ENCODE assay signal across 19 mouse cellular contexts in the genomic region with DNA sequence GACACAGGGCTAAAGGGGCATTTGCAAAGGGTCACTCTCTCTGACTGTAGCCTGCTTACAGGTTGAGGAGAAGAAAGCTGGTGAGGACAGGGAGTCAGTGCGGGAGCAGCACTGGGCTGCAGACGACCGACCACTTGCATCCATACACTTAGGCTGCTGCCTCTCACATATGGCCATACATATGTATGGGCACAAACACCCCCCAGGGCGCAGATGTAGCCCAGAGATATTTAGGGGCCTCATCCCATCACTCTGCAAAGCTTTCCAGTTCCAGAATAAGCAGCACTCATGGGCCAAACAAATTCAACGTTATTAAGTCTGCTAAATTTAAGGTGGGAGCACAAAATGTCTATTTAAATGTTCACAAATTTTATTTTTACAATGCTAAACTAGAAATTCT. TPM values are rescaled to one million over a fixed set of nuclear protein-coding genes. Genes with fewer than 3 reads are reported as not detected.
A peak's percentile ranks its signal among the peaks of the same experiment; 100 is the strongest.
DNase-seq lines count a peak whose midpoint lies in the region; ATAC-seq and TF ChIP-seq lines count a peak whose summit lies in the region.
"Had no signal": no experiment of that assay in that cellular context is flagged by ENCODE, and none has a peak within 500 bp of the region (broad histone marks: within the 10 kb centered on the region; RNA-seq: fewer than 3 reads in every experiment).

No protein-coding gene starts in this region.

- H3K36me3 ChIP-seq in midbrain, embryonic 14.5 days (ENCODE audit: control insufficient read depth, insufficient read depth, low read length): peaks cover 83% of the 10 kb centered on the region
- H3K36me3 ChIP-seq in midbrain, postnatal 0 days (ENCODE audit: insufficient read depth, low read length): peaks cover 43% of the 10 kb centered on the region

- no peak overlapping the region for H3K4me2 ChIP-seq in midbrain, embryonic 14.5 days (ENCODE audit: low read length)
- H3K4me2 ChIP-seq in midbrain, postnatal 0 days (ENCODE audit: low read depth, low read length, poor library complexity, severe bottlenecking): no peak overlapping the region
- H3K4me2 ChIP-seq: embryonic facial prominence, embryonic 12.5 days; heart, embryonic 12.5 days; hindbrain, embryonic 14.5 days; intestine, embryonic 15.5 days had no signal

- no peak overlapping the region for H3K4me3 ChIP-seq in midbrain, embryonic 14.5 days (replicated peaks; ENCODE audit: low read depth, low read length)
- H3K4me3 ChIP-seq in midbrain, postnatal 0 days (ENCODE audit: low read depth, low read length): no peak overlapping the region
- H3K4me3 ChIP-seq: embryonic facial prominence, embryonic 12.5 days; heart, embryonic 12.5 days; hindbrain, embryonic 10.5 days; intestine, embryonic 15.5 days had no signal

- H3K9me3 ChIP-seq in midbrain, embryonic 14.5 days (ENCODE audit: control insufficient read depth, low read length): no peaks in the 10 kb centered on the region
- H3K9me3 ChIP-seq in midbrain, postnatal 0 days (ENCODE audit: low read length): no peaks in the 10 kb centered on the region
- H3K9me3 ChIP-seq: embryonic facial prominence, embryonic 12.5 days; heart, embryonic 12.5 days; hindbrain, embryonic 10.5 days; intestine, embryonic 15.5 days had no signal

- no peak for TF ChIP-seq CTCF in midbrain, postnatal 0 days (IDR thresholded peaks at IDR 0.05)
- no peak for TF ChIP-seq CTCF in brain, embryonic 14.5 days (IDR thresholded peaks at IDR 0.05; ENCODE audit: borderline replicate concordance, extremely low read depth, insufficient read depth, insufficient read length)

- H3K4me1 ChIP-seq in midbrain, embryonic 14.5 days (ENCODE audit: control insufficient read depth, insufficient read depth, low read length): no peaks in the 10 kb centered on the region
- no peaks in the 10 kb centered on the region for H3K4me1 ChIP-seq in midbrain, postnatal 0 days (ENCODE audit: insufficient read depth, low read length)
- H3K4me1 ChIP-seq: embryonic facial prominence, embryonic 12.5 days; heart, embryonic 12.5 days; hindbrain, embryonic 10.5 days had no signal

- H3K9ac ChIP-seq in midbrain, embryonic 14.5 days (replicated peaks; ENCODE audit: low read length): no peak overlapping the region
- H3K9ac ChIP-seq in midbrain, postnatal 0 days (replicated peaks; ENCODE audit: low read length, poor library complexity, severe bottlenecking): no peak overlapping the region
- H3K9ac ChIP-seq: embryonic facial prominence, embryonic 12.5 days; heart, embryonic 12.5 days; hindbrain, embryonic 14.5 days; intestine, embryonic 15.5 days had no signal

- ATAC-seq in frontal cortex, adult (ENCODE audit: low TSS enrichment): peak; percentile 82
- no peak for ATAC-seq in midbrain, embryonic 14.5 days (ENCODE audit: low FRiP score, low TSS enrichment)
- no peak for ATAC-seq in midbrain, postnatal 0 days (ENCODE audit: low FRiP score)
- ATAC-seq: forebrain, embryonic 14.5 days; intestine, embryonic 15.5 days had no signal

- no peaks in the 10 kb centered on the region for H3K27me3 ChIP-seq in midbrain, embryonic 14.5 days (ENCODE audit: control insufficient read depth, insufficient read depth, low read length)
- H3K27me3 ChIP-seq in midbrain, postnatal 0 days (ENCODE audit: insufficient read depth, low read length): no peaks in the 10 kb centered on the region
- H3K27me3 ChIP-seq: embryonic facial prominence, embryonic 12.5 days; heart, embryonic 12.5 days; intestine, embryonic 15.5 days had no signal

- DNase-seq in frontal cortex, postnatal 14 days (ENCODE audit: low spot score in 2 of 2): no peak
- no peak for DNase-seq in midbrain, embryonic 14.5 days
- no peak for DNase-seq in midbrain, postnatal 0 days (ENCODE audit: low spot score)
- DNase-seq in brain, embryonic 14.5 days (ENCODE audit: low read depth): peak; percentile 20
- DNase-seq in right cerebral cortex, postnatal 25 days: peak; percentile 31
- DNase-seq in retina, postnatal 1 day: no peak
- DNase-seq: adrenal gland, adult 2 months; adrenal gland, postnatal 25 days; cerebellum, adult 11 months; cerebellum, adult 8-10 months; cerebellum, postnatal 25 days; gastrocnemius, postnatal 14 days had no signal

- H3K27ac ChIP-seq in midbrain, embryonic 14.5 days (replicated peaks; ENCODE audit: low read depth, low read length): 0 out of 2 replicates have a peak overlapping the region, but pooled peaks have one; percentile 1
- H3K27ac ChIP-seq in midbrain, postnatal 0 days (ENCODE audit: low read depth, low read length): no peak overlapping the region
- H3K27ac ChIP-seq: embryonic facial prominence, embryonic 12.5 days; hindbrain, embryonic 10.5 days; hindbrain, embryonic 14.5 days; intestine, embryonic 15.5 days had no signal

- 57% methylated on average over 5 of the region's 5 CpGs for WGBS in midbrain, embryonic 14.5 days
- 75% methylated on average over 5 of the region's 5 CpGs for whole genome bisulfite sequencing in midbrain, postnatal 0 days

- TF ChIP-seq POLR2A in brain, embryonic 14.5 days (IDR thresholded peaks at IDR 0.05; ENCODE audit: borderline replicate concordance, extremely low read depth, insufficient read depth, insufficient read length, poor library complexity, severe bottlenecking): no peak

RNA-seq across cellular contexts. Expression of a gene that starts 59.9 kb away (rescaled TPM):
- 23.9 and 30.8 TPM in 2 replicates for polyA plus RNA-seq in midbrain, embryonic 14.5 days (2014; fragmentation: Nextera tagmentation; extraction: Ambion mirVana)
- 51.2 and 58.0 TPM in 2 replicates for total RNA-seq in midbrain, postnatal 0 days (2014; rRNA removed)
- polyA plus RNA-seq in midbrain, postnatal 0 days (2015; fragmentation: Nextera tagmentation; extraction: Ambion mirVana): 20.9 and 21.6 TPM in 2 replicates
- 58.4 and 59.1 TPM in 2 replicates for polyA plus RNA-seq in brain, embryonic 14.5 days (2012; rRNA removed)

Comparison
In these comparisons a context has a peak if more than half of its experiments do, and no peak if none do; other contexts are left out.
1. DNase-seq: peak in brain, embryonic 14.5 days (single experiment) and right cerebral cortex, postnatal 25 days (single experiment); none in frontal cortex, postnatal 14 days (0 of 2), midbrain, embryonic 14.5 days (single experiment), midbrain, postnatal 0 days (single experiment) and retina, postnatal 1 day (single experiment).